Mouse (Mus musculus) C2C12 (cell line): ENCODE measurements around the gene Cnot4. TPM values are rescaled to one million over a fixed set of nuclear protein-coding genes. Genes with fewer than 3 reads are reported as not detected.

ENCODE experiments used
- H3K27me3 ChIP-seq: one replicate; pipeline ENCODE4 v1.6.1; 2011; ENCODE audit not compliant: control insufficient read depth, insufficient read depth, insufficient read length
- H3K36me3 ChIP-seq: one replicate; pipeline ENCODE4 v1.6.1; 2011; ENCODE audit not compliant: control insufficient read depth, insufficient read depth
- H3K4me3 ChIP-seq: one replicate; pipeline ENCODE4 v1.5.1; 2011; ENCODE audit warnings: mild to moderate bottlenecking, control low read depth; ENCODE audit not compliant: poor library complexity, insufficient read depth, severe bottlenecking
- H3K79me2 ChIP-seq: one replicate; pipeline ENCODE4 v1.6.1; 2011; ENCODE audit not compliant: control insufficient read depth, insufficient read depth
- H3K79me3 ChIP-seq: one replicate; pipeline ENCODE4 v1.6.1; 2011; ENCODE audit warnings: low read depth, control low read depth
- H3ac ChIP-seq: one replicate; pipeline ENCODE3; 2011; ENCODE audit warnings: low read depth; ENCODE audit not compliant: control insufficient read depth, insufficient read length
- CEBPB ChIP-seq: IDR thresholded peaks from one replicate; pipeline ENCODE4 v1.6.1; 2011; ENCODE audit warnings: low read depth, mild to moderate bottlenecking, control low read depth, moderate library complexity
- CTCF ChIP-seq: IDR thresholded peaks from one replicate; pipeline ENCODE4 v1.5.1; 2011; ENCODE audit not compliant: control insufficient read depth, insufficient read depth, insufficient read length
- FOSL1 ChIP-seq: IDR thresholded peaks from one replicate; pipeline ENCODE4 v1.8.0; 2011; ENCODE audit warnings: mild to moderate bottlenecking, low read length; ENCODE audit not compliant: poor library complexity, insufficient read depth, severe bottlenecking
- MAX ChIP-seq: IDR thresholded peaks from one replicate; pipeline ENCODE4 v1.6.1; 2011; ENCODE audit warnings: mild to moderate bottlenecking, control low read depth
- MYOD1 ChIP-seq: IDR thresholded peaks from one replicate; pipeline ENCODE4 v1.6.1; 2011; ENCODE audit warnings: low read depth; ENCODE audit not compliant: control insufficient read depth, insufficient read length
- MYOG ChIP-seq: IDR thresholded peaks from one replicate; pipeline ENCODE4 v1.6.1; 2011; ENCODE audit not compliant: control insufficient read depth, insufficient read length; ENCODE audit errors: extremely low read depth
- USF1 ChIP-seq: IDR thresholded peaks from one replicate; pipeline ENCODE4 v1.6.1; 2011; ENCODE audit warnings: low read depth, mild to moderate bottlenecking, control low read depth, moderate library complexity
- polyA plus RNA-seq: library from polyadenylated mRNA; unstranded; fragments of >200 nt; fragmentation: generic; extraction: Trizol; gene quantifications from one replicate; pipeline ENCODE4 v1.2.1, GENCODE M21; 2012; ENCODE audit warnings: missing spikeins

Cnot4 gene
- polyA plus RNA-seq, 1 experiment = 7.0 TPM

DNA sequence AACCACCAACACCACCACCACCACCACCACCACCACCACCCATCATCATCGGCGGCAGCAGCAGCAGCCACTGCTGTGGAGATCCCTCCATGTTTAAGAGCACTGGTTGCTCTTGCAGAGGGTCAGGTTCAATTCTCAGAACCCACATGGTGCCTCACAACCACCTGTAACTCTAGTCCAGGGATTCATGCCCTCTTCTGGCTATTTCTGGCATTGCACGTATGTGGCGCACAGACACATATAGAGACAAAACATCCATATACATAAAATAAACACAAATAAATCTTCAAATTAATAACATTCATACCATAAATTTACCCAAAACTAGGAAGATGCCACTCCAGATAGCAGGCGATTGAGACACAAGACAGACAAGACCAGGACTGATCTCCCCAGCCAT lies 122.8 kb downstream of the Cnot4 start:
- Histone ChIP-seq H3ac (no peak overlapping the region), H3K4me3 (no peak overlapping the region), H3K27me3 (no peaks in the 10 kb centered on the region), H3K36me3 (no peaks in the 10 kb centered on the region), H3K79me3 (no peaks in the 10 kb centered on the region), H3K79me2 (no peaks in the 10 kb centered on the region)
- no peak for TF ChIP-seq FOSL1
- TF ChIP-seq USF1 = no peak
- TF ChIP-seq MAX = no peak
- TF ChIP-seq MYOG = no peak
- no peak for TF ChIP-seq CEBPB
- TF ChIP-seq MYOD1 = no peak
- no peak for TF ChIP-seq CTCF

- H3K79me3 ChIP-seq = no peaks in the 10 kb centered on the region
- H3K79me2 ChIP-seq = no peaks in the 10 kb centered on the region
- no peak overlapping the region for H3ac ChIP-seq
- TF ChIP-seq CEBPB = no peak
- no peak for TF ChIP-seq CTCF
- TF ChIP-seq MYOG = no peak
- no peak for TF ChIP-seq USF1
- no peak for TF ChIP-seq FOSL1
- TF ChIP-seq MYOD1 = no peak
- no peak for TF ChIP-seq MAX
- H3K36me3 ChIP-seq = no peaks in the 10 kb centered on the region
- H3K27me3 ChIP-seq = peaks cover 9% of the 10 kb centered on the region
- H3K4me3 ChIP-seq = no peak overlapping the region
Observed at GRCm38 (mm10) chr6:35002261-35002669, 131.3 kb downstream of the Cnot4 start.

DNA sequence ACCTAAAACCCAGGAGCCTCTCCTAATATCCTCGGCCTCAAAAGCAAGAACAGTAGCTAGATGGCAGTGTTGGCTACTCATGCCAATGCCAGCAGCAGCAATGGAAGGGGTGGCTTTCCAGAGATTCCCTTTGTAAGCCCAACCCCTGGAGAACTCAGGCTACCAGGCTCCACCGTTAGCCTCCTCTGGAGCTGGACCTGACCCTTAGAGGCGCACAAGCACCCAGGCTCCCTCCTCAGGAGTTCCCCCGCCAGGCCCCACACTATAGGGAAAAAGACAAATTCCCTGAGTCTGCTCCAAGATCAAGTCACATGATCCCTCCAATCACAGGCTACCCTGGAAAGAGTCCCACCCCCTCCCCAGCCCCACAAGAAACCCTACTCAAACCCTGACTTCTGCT lies 134.4 kb downstream of the Cnot4 start:
- Histone ChIP-seq H3K27me3 (peaks cover 9% of the 10 kb centered on the region), H3K79me3 (no peaks in the 10 kb centered on the region), H3K36me3 (no peaks in the 10 kb centered on the region), H3ac (no peak overlapping the region), H3K4me3 (no peak overlapping the region), H3K79me2 (no peaks in the 10 kb centered on the region)
- TF ChIP-seq MYOD1 (no peak), MAX (no peak), USF1 (no peak), CTCF (peak; percentile 24), FOSL1 (no peak), MYOG (no peak)

DNA sequence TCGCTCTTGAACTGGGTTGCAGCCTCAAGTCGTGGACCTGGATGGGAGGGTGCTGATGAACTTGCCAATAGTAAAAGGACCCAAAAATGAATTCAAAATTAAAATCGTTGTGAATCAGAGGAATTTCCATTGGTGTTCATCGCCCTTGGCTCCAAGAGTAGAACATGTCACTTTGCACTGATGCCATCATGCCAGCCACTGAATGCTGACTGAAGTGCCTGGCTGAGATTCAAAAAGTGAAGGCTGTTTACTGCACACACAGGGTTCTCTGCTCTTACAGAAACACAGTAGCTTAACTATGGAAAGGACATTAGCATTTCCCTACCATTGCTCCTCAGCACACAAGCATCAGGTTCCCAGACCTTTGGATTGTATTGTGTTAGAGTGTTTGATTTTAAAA lies 137.0 kb downstream of the Cnot4 start:
- Histone ChIP-seq H3K4me3 (no peak overlapping the region), H3K79me2 (no peaks in the 10 kb centered on the region), H3K79me3 (no peaks in the 10 kb centered on the region), H3K27me3 (peaks cover 9% of the 10 kb centered on the region), H3K36me3 (no peaks in the 10 kb centered on the region), H3ac (no peak overlapping the region)
- TF ChIP-seq MYOD1 = no peak
- TF ChIP-seq CEBPB = no peak
- TF ChIP-seq MAX = no peak
- TF ChIP-seq FOSL1 = no peak
- no peak for TF ChIP-seq USF1
- TF ChIP-seq CTCF = no peak

DNA sequence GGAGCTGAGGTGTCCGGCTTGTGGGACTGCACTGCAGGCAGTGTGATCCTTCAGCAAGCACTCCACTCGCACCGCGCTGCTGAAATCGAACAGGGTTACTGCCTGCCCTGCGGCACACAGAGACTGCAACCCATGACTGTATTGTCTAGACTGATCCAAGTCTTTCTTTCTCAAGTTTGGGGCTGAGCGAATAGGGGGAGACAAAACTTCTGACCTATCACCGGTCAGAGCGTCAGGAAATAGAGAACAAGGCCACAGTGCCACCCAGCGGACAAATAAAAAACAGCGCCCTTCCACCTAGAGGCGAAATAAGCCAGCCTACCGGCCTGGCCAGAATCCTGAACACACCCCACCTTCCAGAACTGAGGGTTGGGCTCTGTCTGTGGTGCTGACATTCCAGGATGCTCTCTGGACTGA lies 138.3 kb downstream of the Cnot4 start:
- H3K79me3 ChIP-seq = no peaks in the 10 kb centered on the region
- H3K79me2 ChIP-seq = no peaks in the 10 kb centered on the region
- peak; percentile 57 for TF ChIP-seq CTCF
- TF ChIP-seq MYOG = no peak
- peak overlapping the region; percentile 70 for H3ac ChIP-seq
- peaks cover 9% of the 10 kb centered on the region for H3K27me3 ChIP-seq
- H3K36me3 ChIP-seq = no peaks in the 10 kb centered on the region
- peak overlapping the region; percentile 6 for H3K4me3 ChIP-seq

DNA sequence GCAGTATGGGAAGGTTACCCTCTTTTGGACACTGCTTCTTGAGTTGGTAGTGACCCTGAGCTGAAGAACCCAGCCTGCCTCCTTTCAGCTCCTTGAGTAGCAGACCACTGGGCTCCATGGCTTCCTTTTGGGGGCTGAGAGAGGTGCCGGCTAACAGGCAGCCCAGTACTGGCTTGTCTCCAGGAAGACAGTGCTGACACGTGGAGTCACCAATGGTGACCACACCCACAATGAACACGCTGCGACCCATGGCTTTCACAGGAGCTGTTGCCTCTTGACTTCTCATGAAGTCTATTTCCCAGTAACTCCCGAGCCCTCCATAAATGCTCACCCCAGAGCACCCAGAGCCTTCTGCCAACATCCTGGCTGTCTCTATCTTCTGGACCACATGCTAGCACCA lies 138.8 kb downstream of the Cnot4 start:
- Histone ChIP-seq H3ac (no peak overlapping the region), H3K36me3 (no peaks in the 10 kb centered on the region), H3K27me3 (peaks cover 9% of the 10 kb centered on the region), H3K79me3 (no peaks in the 10 kb centered on the region), H3K79me2 (no peaks in the 10 kb centered on the region), H3K4me3 (no peak overlapping the region)
- TF ChIP-seq MAX (peak; percentile 63), MYOG (no peak), CTCF (no peak)
